Mouse (Mus musculus) megakaryocyte-erythroid progenitor cell, adult 5 weeks (primary cell): Measurements from ENCODE around the gene Drc7. TPM values are rescaled to one million over a fixed set of nuclear protein-coding genes. Genes with fewer than 3 reads are reported as not detected.

ENCODE experiments used
- polyA plus RNA-seq: library from polyadenylated mRNA; stranded (reverse); fragments of >175 nt; gene quantifications from 2 replicates; pipeline ENCODE4 v1.2.3, GENCODE M21; 2012

Drc7 gene
- polyA plus RNA-seq, result 1.2 and 1.8 TPM in 2 replicates

GRCm38 (mm10) chr8:95054927-95055510 is at the start of gene Drc7:
Gene Drc7 (plus strand): TSS chr8:95055103.

GRCm38 (mm10) chr8:95017451-95017850 is 37.5 kb upstream of the Drc7 start, which contains the start of gene Adgrg3:
Gene Adgrg3 (plus strand): TSS chr8:95017692.

GRCm38 (mm10) chr8:95080381-95081341 is 25.8 kb downstream of the Drc7 start, which contains the start of gene Katnb1:
Gene Katnb1 (plus strand): TSS chr8:95081186.

Other genes starting within 250 kb of the Drc7 start
- gene Ccl17, start 244.7 kb upstream of the Drc7 start, polyA plus RNA-seq, result 0.87 TPM in 1 of 2 replicates, not detected in the other
- 84.2 and 97.3 TPM in 2 replicates for gene Coq9, start 216.8 kb upstream of the Drc7 start, polyA plus RNA-seq
- gene Ciapin1, start 216.7 kb upstream of the Drc7 start, polyA plus RNA-seq, result 273 and 285 TPM in 2 replicates
- gene Polr2c, start 197.7 kb upstream of the Drc7 start, polyA plus RNA-seq, result 25.1 and 31.9 TPM in 2 replicates
- gene Dok4, start 178.8 kb upstream of the Drc7 start, polyA plus RNA-seq, result 1.3 and 2.1 TPM in 2 replicates
- 3.7 and 4.4 TPM in 2 replicates for gene Ccdc102a, start 137.0 kb upstream of the Drc7 start, polyA plus RNA-seq
- gene Adgrg5, start 131.4 kb upstream of the Drc7 start, polyA plus RNA-seq, result 1.1 TPM in 2 replicates
- gene Adgrg1, start 80.4 kb upstream of the Drc7 start, polyA plus RNA-seq, result 302 and 465 TPM in 2 replicates
- 184 and 192 TPM in 2 replicates for gene Adgrg3, start 37.4 kb upstream of the Drc7 start, polyA plus RNA-seq
- gene Katnb1, start 26.1 kb downstream of the Drc7 start, polyA plus RNA-seq, result 66.6 and 88.6 TPM in 2 replicates
- 3.2 and 4.7 TPM in 2 replicates for gene Kifc3, start 147.7 kb downstream of the Drc7 start, polyA plus RNA-seq